Mouse (Mus musculus) A20 (cell line): ENCODE results near the gene Fdx1.
A peak's percentile ranks its signal among the peaks of the same experiment; 100 is the strongest.

ENCODE experiments used
- DNase-seq: peaks from one replicate; pipeline ENCODE4 v3.0.0-alpha.2; 2011; ENCODE audit warnings: low read depth, low spot score

The Fdx1 gene

GRCm38 (mm10) chr9:51961190-51961909, 2.0 kb downstream of the Fdx1 start:
- no peak for DNase-seq

- DNase-seq, result no peak
Observed at GRCm38 (mm10) chr9:51960331-51960730, 3.0 kb downstream of the Fdx1 start.

- DNase-seq, result no peak
Observed at GRCm38 (mm10) chr9:51958981-51959380, 4.4 kb downstream of the Fdx1 start.

- no peak for DNase-seq
Observed at GRCm38 (mm10) chr9:51957025-51957424, 6.3 kb downstream of the Fdx1 start.

- DNase-seq, result no peak
Observed at GRCm38 (mm10) chr9:51956484-51956883, 6.9 kb downstream of the Fdx1 start.

GRCm38 (mm10) chr9:51951337-51951736, 12.0 kb downstream of the Fdx1 start:
- DNase-seq, result peak; percentile 13

- DNase-seq, result no peak
Observed at GRCm38 (mm10) chr9:51950667-51951066, 12.7 kb downstream of the Fdx1 start.

- no peak for DNase-seq
Observed at GRCm38 (mm10) chr9:51950225-51950624, 13.1 kb downstream of the Fdx1 start.

- DNase-seq, result no peak
Observed at GRCm38 (mm10) chr9:51943934-51944333, 19.4 kb downstream of the Fdx1 start.

GRCm38 (mm10) chr9:51934641-51935040, 28.7 kb downstream of the Fdx1 start:
- no peak for DNase-seq

GRCm38 (mm10) chr9:51931997-51932396, 31.4 kb downstream of the Fdx1 start:
- no peak for DNase-seq

GRCm38 (mm10) chr9:51931054-51931690, 32.2 kb downstream of the Fdx1 start:
- no peak for DNase-seq

- DNase-seq, result no peak
Observed at GRCm38 (mm10) chr9:51929972-51930371, 33.4 kb downstream of the Fdx1 start.

GRCm38 (mm10) chr9:51928659-51929058, 34.7 kb downstream of the Fdx1 start:
- DNase-seq, result no peak

GRCm38 (mm10) chr9:51928116-51928515, 35.2 kb downstream of the Fdx1 start:
- DNase-seq, result no peak

- no peak for DNase-seq
Observed at GRCm38 (mm10) chr9:51927680-51928079, 35.7 kb downstream of the Fdx1 start.

- no peak for DNase-seq
Observed at GRCm38 (mm10) chr9:51926629-51927028, 36.7 kb downstream of the Fdx1 start.

- DNase-seq, result no peak
Observed at GRCm38 (mm10) chr9:51924551-51925081, 38.7 kb downstream of the Fdx1 start.

- DNase-seq, result no peak
Observed at GRCm38 (mm10) chr9:51922756-51923155, 40.6 kb downstream of the Fdx1 start.

GRCm38 (mm10) chr9:51915580-51915979, 47.8 kb downstream of the Fdx1 start:
- DNase-seq, result no peak

- no peak for DNase-seq
Observed at GRCm38 (mm10) chr9:51914481-51915120, 48.8 kb downstream of the Fdx1 start.

GRCm38 (mm10) chr9:51908838-51909237, 54.5 kb downstream of the Fdx1 start:
- peak; percentile 61 for DNase-seq

GRCm38 (mm10) chr9:51908255-51908654, 55.1 kb downstream of the Fdx1 start:
- DNase-seq, result no peak
